Mouse (Mus musculus) v-Abl transformed pro-B cells (cell line): ENCODE measurements around the gene Zfhx3.

ENCODE experiments used
- in situ Hi-C, 2 experiments: fragments of 400-800 bp; cut with MboI; formaldehyde crosslinking; loops; one replicate each; pipeline ENCODE4 v1.15.1; 2025; ENCODE audit not compliant: unreplicated experiment in 2 of 2

Gene Zfhx3

GRCm38 (mm10) chr8:108711490-108711793 is 769.0 kb downstream of the Zfhx3 start:
- in situ Hi-C loops = no loop called here

- in situ Hi-C loops = no loop called here
Observed at GRCm38 (mm10) chr8:108712001-108712411, 769.6 kb downstream of the Zfhx3 start.

DNA sequence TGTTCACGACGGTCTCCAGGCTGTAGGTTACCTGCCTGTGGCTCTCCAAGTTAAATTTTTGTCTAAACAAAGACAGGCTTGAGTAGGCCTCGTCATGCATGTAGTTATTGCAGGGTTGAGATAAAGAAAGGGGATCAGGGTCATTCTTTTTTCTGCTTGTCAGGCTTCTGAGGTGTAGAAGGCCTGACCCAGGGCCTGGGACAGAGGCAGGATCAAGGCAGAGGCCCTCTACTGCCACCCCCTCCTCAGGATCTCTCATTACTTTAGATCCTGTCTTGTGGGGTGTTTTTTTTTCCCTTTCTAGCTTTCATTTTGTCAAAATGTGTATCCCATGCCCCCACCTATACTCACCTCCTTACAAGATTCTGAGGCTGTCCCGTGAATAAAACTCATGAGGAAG is 770.2 kb downstream of the Zfhx3 start:
- in situ Hi-C loops = no loop called here

GRCm38 (mm10) chr8:108713346-108714142 is 771.1 kb downstream of the Zfhx3 start:
- in situ Hi-C loops = no loop called here

- in situ Hi-C loops = no loop called here
Observed at GRCm38 (mm10) chr8:108714143-108714635, 771.7 kb downstream of the Zfhx3 start.

DNA sequence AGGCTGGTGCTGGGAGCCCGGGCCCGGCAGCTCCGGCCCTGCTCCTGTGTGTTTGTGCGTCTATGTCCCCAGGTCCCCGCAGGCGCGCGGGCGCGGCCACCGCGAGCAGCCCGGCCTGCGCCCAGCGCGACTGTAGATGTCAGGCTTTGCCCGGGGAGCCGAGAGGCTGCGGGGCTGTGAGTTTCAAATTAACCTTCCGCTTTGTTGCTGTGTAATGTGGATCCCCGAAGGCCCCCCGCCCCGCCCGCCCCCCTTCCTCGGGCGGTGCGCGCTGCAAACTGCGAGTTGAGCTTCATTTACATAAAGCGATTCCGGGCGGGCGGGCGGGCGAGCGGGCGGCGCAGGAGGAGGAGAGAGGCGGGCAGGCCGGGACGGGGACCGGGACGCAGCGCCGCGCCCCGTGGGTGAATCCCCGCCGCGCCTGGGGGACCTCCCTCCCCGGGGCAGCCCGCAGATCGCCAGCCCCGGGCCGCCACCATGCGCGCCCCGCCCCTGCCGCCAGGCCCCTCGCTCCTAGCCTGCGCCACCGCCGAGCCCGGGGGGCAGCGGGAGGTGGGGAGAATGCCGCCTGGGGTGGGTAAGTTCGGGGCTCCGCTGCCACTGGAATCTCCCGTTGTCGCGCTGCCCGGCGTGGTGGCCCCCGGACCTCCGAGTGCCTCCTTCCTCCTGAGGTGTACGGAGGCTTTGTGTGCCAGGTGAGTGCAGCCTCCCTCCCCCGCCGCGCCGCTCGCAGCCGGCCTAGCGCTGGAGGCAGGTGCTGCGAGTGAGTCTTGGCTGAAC is 772.4 kb downstream of the Zfhx3 start:
- in situ Hi-C loops = no loop called here

DNA sequence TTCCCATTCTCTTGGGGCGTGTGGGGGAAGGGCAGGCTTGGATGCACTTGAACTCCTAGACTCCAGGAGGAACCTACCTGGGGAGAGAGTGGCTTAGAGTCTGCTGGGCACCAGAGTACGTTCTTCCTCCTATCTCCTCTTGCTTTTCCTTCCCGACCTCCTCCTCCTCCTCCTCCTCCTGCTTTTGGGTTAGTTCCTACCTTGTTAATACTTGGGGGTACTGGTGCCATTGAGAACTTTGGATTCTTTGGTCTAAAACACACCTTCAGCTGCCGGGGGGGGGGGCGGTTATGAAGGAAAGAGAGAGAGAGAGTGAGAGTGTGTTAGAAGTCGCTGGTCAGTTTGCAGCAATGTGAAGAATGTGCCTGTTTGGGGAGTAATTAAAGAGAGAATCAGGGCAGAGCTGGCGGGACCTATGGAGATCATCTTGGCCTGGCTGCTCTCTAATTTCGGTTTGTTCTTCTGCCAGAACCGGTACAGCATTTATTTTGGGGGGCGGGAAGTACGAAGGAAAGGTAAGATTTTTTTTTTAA is 773.0 kb downstream of the Zfhx3 start:
- in situ Hi-C loops = no loop called here

- in situ Hi-C loops = no loop called here
Observed at GRCm38 (mm10) chr8:108716291-108716811, 773.9 kb downstream of the Zfhx3 start.

- in situ Hi-C loops = no loop called here
Observed at GRCm38 (mm10) chr8:108717545-108717944, 775.1 kb downstream of the Zfhx3 start.

- in situ Hi-C loops = no loop called here
Observed at GRCm38 (mm10) chr8:108718031-108718430, 775.6 kb downstream of the Zfhx3 start.

- in situ Hi-C loops = no loop called here
Observed at GRCm38 (mm10) chr8:108720840-108721239, 778.4 kb downstream of the Zfhx3 start.

- in situ Hi-C loops = no loop called here
Observed at GRCm38 (mm10) chr8:108722671-108723513, 780.4 kb downstream of the Zfhx3 start.

DNA sequence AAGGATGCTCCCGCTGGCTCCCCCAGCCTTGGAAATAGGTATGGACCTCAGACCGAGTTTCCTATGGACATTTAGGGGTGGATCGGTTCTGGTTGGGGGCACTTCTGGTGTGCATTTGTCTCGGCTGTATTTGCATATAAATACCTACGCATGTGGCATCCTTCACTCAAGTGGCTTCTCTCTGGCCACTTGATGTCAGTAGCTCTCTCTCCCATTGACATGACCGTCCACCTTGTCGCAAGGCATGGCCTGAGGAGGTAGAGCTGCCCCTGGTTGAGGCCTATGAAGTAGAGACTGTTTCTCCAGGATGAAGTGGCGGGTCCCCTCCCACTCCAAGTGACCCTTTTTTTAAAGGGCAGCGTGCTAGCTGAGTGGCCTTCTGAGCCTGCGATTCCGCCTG is 781.2 kb downstream of the Zfhx3 start:
- in situ Hi-C loops = no loop called here

- in situ Hi-C loops = no loop called here
Observed at GRCm38 (mm10) chr8:108724818-108725506, 782.5 kb downstream of the Zfhx3 start.

- in situ Hi-C loops = no loop called here
Observed at GRCm38 (mm10) chr8:108725631-108726030, 783.2 kb downstream of the Zfhx3 start.

GRCm38 (mm10) chr8:108726541-108727241 is 784.2 kb downstream of the Zfhx3 start:
- in situ Hi-C loops = no loop called here

DNA sequence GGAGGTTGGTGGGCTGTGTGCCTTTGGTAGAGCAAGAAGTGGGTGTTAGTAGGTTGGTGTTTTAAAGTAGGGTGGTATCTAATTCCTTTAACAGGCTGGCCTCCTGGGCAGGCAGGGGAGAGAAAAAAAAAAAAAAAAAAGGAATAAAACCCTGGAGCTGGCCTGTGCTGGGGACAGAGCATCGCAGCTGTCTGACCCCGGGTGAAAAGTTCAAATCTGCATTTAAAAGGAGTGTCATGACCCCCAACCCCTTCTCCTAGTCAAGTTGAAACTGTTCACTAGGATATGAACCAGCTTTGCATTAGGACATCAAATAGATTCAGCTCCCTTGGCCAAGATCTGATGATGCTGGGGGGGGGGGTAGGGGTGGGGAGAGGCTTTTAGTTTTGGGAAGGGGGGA is 786.7 kb downstream of the Zfhx3 start:
- in situ Hi-C loops = no loop called here

DNA sequence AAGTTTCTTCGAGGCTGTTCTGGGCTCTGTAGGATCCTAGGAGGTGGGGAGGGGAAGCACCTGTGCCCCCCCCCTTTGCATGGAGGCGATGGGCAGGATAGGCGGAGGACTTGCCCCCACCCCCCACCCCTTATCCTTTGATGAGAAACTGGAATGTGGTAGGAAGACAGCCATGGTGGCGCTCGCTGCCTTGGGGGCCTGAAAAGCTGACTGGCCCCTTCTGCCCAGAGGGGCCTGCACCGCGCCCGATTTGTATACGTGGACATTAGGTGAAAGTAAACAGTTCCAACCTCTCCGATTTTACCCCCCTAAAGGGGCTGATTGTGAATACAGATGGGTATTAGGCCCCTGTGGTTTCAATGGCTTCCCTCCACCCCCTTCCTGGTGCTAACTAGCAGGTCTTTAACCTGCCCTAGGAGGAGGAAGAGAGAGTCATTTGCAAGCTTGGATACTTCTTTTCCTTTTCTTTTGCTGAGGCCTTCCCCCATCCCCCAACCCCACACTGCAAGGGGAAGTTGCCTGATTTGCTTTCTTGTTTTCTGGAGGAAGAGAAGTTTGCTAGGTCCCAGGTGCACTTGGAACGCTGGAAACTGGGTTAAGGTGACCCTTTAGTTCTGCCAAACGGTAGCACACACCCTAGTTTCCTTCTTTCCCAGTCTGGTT is 787.4 kb downstream of the Zfhx3 start:
- in situ Hi-C loops = no loop called here

GRCm38 (mm10) chr8:108730907-108731440 is 788.5 kb downstream of the Zfhx3 start:
- in situ Hi-C loops = no loop called here
